Mouse (Mus musculus) lung, postnatal 4 days (tissue): ENCODE measurements around the gene Lrrc3b.

Experiments
- DNase-seq, 2 experiments: peaks; one replicate each; pipeline ENCODE4 v3.0.0; 2021

The Lrrc3b gene

GRCm38 (mm10) chr14:15438485-15439157 lies at the start of gene Lrrc3b:
Gene Lrrc3b, minus strand, starts transcription at chr14:15438987.
- DNase-seq: peak; percentile 10 to 30

- no peak for DNase-seq
These were observed 38.9 kb upstream of the Lrrc3b start for GRCm38 (mm10) chr14:15477668-15478067.

DNA sequence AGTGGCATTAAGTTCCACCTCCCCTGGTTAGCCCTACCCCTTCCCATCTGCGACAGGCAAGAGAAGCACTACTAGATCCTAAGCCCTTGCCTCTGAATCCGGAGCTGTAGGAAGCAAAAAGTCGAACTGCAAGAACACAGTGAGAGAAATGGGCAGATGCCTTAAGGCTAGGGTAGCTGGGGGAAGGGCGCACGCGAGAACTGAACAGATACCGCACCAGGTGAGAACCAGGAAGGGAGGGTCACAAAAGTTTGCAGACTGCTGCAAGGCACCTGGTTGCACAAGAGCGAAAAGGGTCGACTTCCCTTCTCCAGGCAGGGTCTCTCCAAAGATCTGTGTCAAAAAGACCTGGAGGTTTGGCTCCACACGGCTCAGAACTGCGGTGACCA lies 697 bp downstream of the Lrrc3b start:
- DNase-seq: no peak

GRCm38 (mm10) chr14:15437501-15437941 lies 1.3 kb downstream of the Lrrc3b start:
- DNase-seq: no peak

- no peak for DNase-seq
These were observed 1.7 kb downstream of the Lrrc3b start for GRCm38 (mm10) chr14:15437046-15437445.

DNA sequence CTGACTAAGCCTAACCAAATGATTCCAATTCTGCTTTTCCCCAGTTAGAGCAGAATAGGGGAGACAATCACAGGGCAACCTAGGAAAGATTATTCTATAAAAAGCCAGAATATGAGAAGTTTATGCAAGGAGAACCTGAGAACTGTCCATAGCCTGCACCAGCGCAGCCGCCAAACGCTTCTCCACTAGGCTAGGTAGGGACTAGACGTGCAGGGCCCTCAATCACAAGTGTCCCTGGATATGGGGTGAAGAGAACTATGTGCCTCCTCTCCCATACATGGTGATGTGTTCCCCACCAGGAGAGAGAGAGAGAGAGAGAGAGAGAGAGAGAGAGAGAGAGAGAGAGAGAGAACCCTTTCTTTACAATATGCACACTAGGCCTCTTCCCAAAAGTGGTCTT lies 2.2 kb downstream of the Lrrc3b start:
- DNase-seq: no peak

DNA sequence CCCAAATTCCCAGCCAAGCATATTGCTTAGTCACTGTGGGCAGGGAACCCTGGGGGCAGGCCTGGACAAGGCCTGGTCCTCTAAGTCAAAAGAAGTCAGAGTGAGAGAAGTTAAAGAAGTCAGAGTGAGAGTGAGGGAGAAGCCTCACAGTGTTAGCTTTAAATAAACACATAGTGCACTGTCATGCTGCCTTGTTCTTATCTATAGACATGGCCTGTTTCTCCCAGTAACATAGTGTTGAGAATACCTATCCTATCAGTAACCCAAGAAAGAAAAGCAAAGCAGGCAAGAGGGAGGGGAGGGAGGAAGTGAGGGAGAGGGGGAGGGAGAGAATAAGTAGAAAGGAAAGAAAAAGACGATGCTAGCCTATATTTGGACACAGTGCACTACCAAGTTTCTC lies 6.4 kb downstream of the Lrrc3b start:
- no peak for DNase-seq

GRCm38 (mm10) chr14:15421624-15422023 lies 17.2 kb downstream of the Lrrc3b start:
- DNase-seq: no peak

GRCm38 (mm10) chr14:15410686-15411534 lies 27.9 kb downstream of the Lrrc3b start:
- DNase-seq: no peak

- DNase-seq: no peak
These were observed 53.3 kb downstream of the Lrrc3b start for GRCm38 (mm10) chr14:15385536-15385935.

DNA sequence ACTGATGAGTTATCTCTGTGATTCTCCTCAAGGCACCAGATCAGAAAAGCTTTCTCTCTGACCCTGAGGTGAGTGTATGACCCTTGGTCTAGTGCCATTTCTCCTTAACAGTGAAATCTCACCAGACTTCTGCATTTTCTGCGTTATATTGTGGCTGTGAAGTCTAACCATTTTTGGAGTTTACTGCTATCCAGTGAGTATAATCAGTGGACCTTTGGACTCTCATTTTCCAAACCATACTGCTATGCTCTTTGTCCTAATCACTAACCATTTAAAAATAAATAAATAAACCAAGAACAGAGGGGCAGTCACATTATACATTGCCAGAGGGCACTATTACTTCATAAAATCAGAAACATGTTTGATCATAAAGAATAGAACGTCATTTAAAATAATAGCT lies 53.8 kb downstream of the Lrrc3b start:
- no peak for DNase-seq

GRCm38 (mm10) chr14:15384532-15384931 lies 54.3 kb downstream of the Lrrc3b start:
- DNase-seq: peak in 1 of 2 experiments; percentile 25

GRCm38 (mm10) chr14:15383133-15383532 lies 55.7 kb downstream of the Lrrc3b start:
- DNase-seq: no peak

DNA sequence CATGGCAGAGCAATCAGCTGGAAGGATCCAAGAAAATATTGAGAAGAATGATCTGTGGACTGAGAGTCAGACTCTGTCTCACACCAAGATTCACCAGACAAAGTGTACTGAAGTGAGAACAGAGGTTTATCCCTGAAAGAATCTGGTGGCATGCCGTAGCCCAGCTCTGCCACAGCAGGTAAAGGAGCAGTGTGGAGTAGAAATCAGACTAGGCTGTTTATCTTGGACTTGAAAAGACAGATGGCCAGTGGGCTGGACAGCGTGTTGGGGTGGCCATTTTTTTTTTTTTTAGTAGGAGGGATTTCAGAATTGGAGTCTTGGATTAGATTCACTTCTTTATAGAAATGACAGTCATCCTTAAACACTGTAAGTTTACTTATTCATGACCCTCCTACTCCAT lies 61.4 kb downstream of the Lrrc3b start:
- DNase-seq: no peak

GRCm38 (mm10) chr14:15376786-15377185 lies 62.0 kb downstream of the Lrrc3b start:
- DNase-seq: no peak

GRCm38 (mm10) chr14:15374271-15374670 lies 64.5 kb downstream of the Lrrc3b start:
- no peak for DNase-seq

GRCm38 (mm10) chr14:15372985-15373384 lies 65.8 kb downstream of the Lrrc3b start:
- peak in 1 of 2 experiments; percentile 21 for DNase-seq

DNA sequence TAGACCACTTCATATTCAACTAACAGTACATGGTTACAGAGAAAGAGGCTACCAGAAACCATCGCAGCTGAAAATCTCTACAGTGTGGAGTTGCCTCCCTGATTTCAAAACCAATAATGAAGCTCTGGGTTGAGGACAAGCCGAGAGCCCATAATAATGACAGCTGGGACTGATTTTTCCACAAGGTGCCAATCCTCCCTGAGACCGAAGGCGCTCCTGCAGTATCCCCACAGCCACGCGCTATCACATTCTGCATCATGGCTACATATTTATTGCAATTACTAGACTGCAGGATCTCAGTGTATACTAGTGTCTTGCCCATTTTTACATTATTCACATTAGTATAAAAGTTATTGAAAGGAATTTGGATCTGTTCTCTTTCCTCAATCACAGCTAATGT lies 73.7 kb downstream of the Lrrc3b start:
- no peak for DNase-seq

GRCm38 (mm10) chr14:15359893-15360292 lies 78.9 kb downstream of the Lrrc3b start:
- no peak for DNase-seq

GRCm38 (mm10) chr14:15359134-15359533 lies 79.7 kb downstream of the Lrrc3b start:
- no peak for DNase-seq

- peak; percentile 34 to 76 for DNase-seq
These were observed 83.3 kb downstream of the Lrrc3b start for GRCm38 (mm10) chr14:15355512-15355911.

DNA sequence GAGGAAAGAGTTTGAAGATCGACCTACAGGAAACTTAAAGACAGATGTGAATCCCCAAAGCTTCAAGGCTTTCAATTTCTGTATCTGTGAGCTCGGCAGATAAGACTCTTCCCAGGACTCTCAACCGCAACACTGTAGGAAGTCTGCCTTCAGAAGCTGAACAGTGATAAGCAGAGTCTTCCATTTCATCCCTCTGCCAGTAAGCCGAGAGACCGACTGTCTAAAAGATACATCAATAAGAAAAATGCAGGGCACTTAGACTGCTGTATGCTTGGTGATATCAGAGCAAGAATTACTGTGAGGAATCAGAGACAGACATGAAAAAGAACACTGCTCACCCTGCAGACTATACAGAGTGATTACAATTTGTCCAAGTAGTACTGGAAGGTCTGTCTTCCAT lies 84.5 kb downstream of the Lrrc3b start:
- no peak for DNase-seq

GRCm38 (mm10) chr14:15333130-15333529 lies 105.7 kb downstream of the Lrrc3b start:
- no peak for DNase-seq

DNA sequence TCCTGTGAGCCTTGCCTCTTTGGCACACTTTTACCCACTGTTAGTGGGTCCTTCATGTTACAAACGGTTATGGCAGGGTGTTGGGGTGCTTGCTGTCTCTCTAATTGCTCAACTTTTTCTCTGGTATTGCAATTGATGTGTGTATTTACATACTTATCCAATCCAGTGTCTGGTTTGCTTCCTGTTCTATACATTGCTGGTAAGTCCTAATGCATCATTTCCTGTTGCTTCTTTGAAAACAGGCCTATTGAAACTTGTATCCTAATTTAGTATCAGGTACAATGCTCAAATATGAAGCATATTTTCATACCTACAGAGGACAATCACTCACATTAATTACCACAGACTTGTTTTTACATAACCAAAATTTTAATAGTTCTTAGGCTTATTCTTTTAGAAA lies 107.4 kb downstream of the Lrrc3b start:
- DNase-seq: no peak
